Mouse (Mus musculus): ENCODE results near the gene Fam49a.

GRCm38 (mm10) chr12:12230031-12230557 is 31.8 kb upstream of the Fam49a start:
- TF ChIP-seq CTCF (IDR thresholded peaks at IDR 0.05; ENCODE audit: low read depth, low read length) (no peak), POLR2A (IDR thresholded peaks at IDR 0.05; ENCODE audit: extremely low read depth, insufficient read depth, low read length) (no peak)

All from liver, adult 2 months (tissue).